ENCODE assay signal across 8 mouse cellular contexts in the genomic region with DNA sequence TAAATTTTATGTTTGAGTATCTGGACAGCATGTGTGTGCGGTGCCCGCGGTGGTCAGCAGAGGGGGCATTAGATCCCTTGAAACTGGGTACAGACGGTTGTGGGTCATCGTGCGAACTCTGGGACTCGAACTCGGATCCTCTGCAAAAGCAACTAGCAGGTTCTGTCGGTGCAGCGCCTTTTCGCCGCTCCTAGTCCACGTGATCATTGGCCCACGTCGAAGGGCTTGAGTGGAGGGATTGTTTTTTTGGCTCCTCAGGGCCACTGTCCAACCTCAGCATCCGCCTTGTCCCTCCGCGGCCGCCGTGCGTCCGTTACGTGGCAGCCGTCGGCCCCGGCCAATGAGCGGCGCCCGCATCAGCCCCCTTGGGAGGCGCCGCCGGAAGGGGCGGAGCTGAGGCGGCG. TPM values are rescaled to one million over a fixed set of nuclear protein-coding genes. Genes with fewer than 3 reads are reported as not detected.
DNase-seq lines count a peak whose midpoint lies in the region; ATAC-seq lines count a peak whose summit lies in the region.

A gene (plus strand): TSS at position 313 of the 404 bp plus-strand sequence.

- peak; percentile 95 for ATAC-seq in hindbrain, embryonic 15.5 days (ENCODE audit: low FRiP score, low read depth)

- H3K4me1 ChIP-seq in hindbrain, embryonic 15.5 days (replicated peaks) = peaks cover 16% of the 10 kb centered on the region

- DNase-seq in T-cell, adult 2 months (ENCODE audit: low spot score) = peak; percentile 95
- DNase-seq in cerebellum, postnatal 36 days = peak; percentile 97 to 98
- DNase-seq in frontal cortex, postnatal 36 days (ENCODE audit: low spot score in 2 of 2) = peak; percentile 97 to 98
- DNase-seq in left cerebral cortex, adult 11 months (ENCODE audit: low spot score) = peak; percentile 96
- peak; percentile 96 to 98 for DNase-seq in lung, postnatal 4 days
- DNase-seq in retina, postnatal 7 days (ENCODE audit: low read depth, low spot score) = peak; percentile 95
- DNase-seq in urinary bladder, adult 2 months (ENCODE audit: low spot score) = peak; percentile 94

- no peaks in the 10 kb centered on the region for H3K9me3 ChIP-seq in hindbrain, embryonic 15.5 days

- peaks cover 16% of the 10 kb centered on the region for H3K36me3 ChIP-seq in hindbrain, embryonic 15.5 days

- H3K4me3 ChIP-seq in hindbrain, embryonic 15.5 days = peak within 1 kb of the TSS; percentile 97

- H3K27me3 ChIP-seq in hindbrain, embryonic 15.5 days = no peaks in the 10 kb centered on the region

- peak within 1 kb of the TSS; percentile 92 for H3K4me2 ChIP-seq in hindbrain, embryonic 15.5 days

- WGBS in hindbrain, embryonic 15.5 days = 0% methylated on average over 32 of the region's 35 CpGs

- peak within 1 kb of the TSS; percentile 78 for H3K27ac ChIP-seq in hindbrain, embryonic 15.5 days (replicated peaks)

- H3K9ac ChIP-seq in hindbrain, embryonic 15.5 days = peak within 1 kb of the TSS; percentile 77

RNA-seq across cellular contexts. Expression of the gene that starts here (rescaled TPM):
- polyA plus RNA-seq in hindbrain, embryonic 15.5 days (2015; fragmentation: Nextera tagmentation; extraction: Ambion mirVana) = 335 and 341 TPM in 2 replicates
- 226 and 254 TPM in 2 replicates for polyA plus RNA-seq in urinary bladder, adult 2 months (2012; rRNA removed)

Comparison
In these comparisons a context has a peak if more than half of its experiments do, and no peak if none do; other contexts are left out.
1. Peak in every context shown above with its lines: DNase-seq, ATAC-seq, H3K4me3 ChIP-seq and H3K27ac ChIP-seq.